Mouse (Mus musculus): ENCODE measurements at regions not wholly inside any gene's neighbourhood (a gene's known extent, or its start where the extent isn't known, plus 50 kb on each side); places are given as distances from the start of the nearest gene placed in this dataset.

- 73% methylated on average over 2 of the region's 2 CpGs for WGBS
- ATAC-seq (ENCODE audit: insufficient number of reproducible peaks, insufficient read depth, low FRiP score, low read depth), result no peak
Observed at GRCm38 (mm10) chr15:51285334-51285733, 2599.4 kb upstream of the Gm7489 start.

GRCm38 (mm10) chr15:51286352-51286751, 2598.4 kb upstream of the Gm7489 start:
- no peaks in the 10 kb centered on the region for H3K9me3 ChIP-seq (ENCODE audit: control insufficient read depth, low read depth, low read length)
- no peaks in the 10 kb centered on the region for H3K4me1 ChIP-seq (ENCODE audit: control insufficient read depth, insufficient read depth, low read length)
- 66% methylated on average over 3 of the region's 3 CpGs for WGBS
- H3K36me3 ChIP-seq (ENCODE audit: control insufficient read depth, insufficient read depth, low read length), result no peaks in the 10 kb centered on the region
- ATAC-seq (ENCODE audit: insufficient number of reproducible peaks, insufficient read depth, low FRiP score, low read depth), result no peak
- no peak overlapping the region for H3K4me3 ChIP-seq (ENCODE audit: low read depth, low read length)
- H3K4me2 ChIP-seq (replicated peaks; ENCODE audit: low read depth, low read length), result no peak overlapping the region
- no peak overlapping the region for H3K9ac ChIP-seq (replicated peaks; ENCODE audit: low read depth, low read length)
- no peaks in the 10 kb centered on the region for H3K27me3 ChIP-seq (ENCODE audit: control insufficient read depth, insufficient read depth, low read length)
- H3K27ac ChIP-seq (ENCODE audit: low read length), result no peak overlapping the region

More at GRCm38 (mm10) chr15:51285334-51285733, 2599.4 kb upstream of the Gm7489 start:
- H3K9ac ChIP-seq (replicated peaks; ENCODE audit: low read depth, low read length), result no peak overlapping the region
- H3K4me3 ChIP-seq (ENCODE audit: low read depth, low read length), result no peak overlapping the region
- no peaks in the 10 kb centered on the region for H3K27me3 ChIP-seq (ENCODE audit: control insufficient read depth, insufficient read depth, low read length)
- no peaks in the 10 kb centered on the region for H3K36me3 ChIP-seq (ENCODE audit: control insufficient read depth, insufficient read depth, low read length)
- no peaks in the 10 kb centered on the region for H3K4me1 ChIP-seq (ENCODE audit: control insufficient read depth, insufficient read depth, low read length)
- no peak overlapping the region for H3K4me2 ChIP-seq (replicated peaks; ENCODE audit: low read depth, low read length)
- no peak overlapping the region for H3K27ac ChIP-seq (ENCODE audit: low read length)
- no peaks in the 10 kb centered on the region for H3K9me3 ChIP-seq (ENCODE audit: control insufficient read depth, low read depth, low read length)

- Histone ChIP-seq H3K4me3 (ENCODE audit: low read depth, low read length) (no peak overlapping the region), H3K4me2 (replicated peaks; ENCODE audit: low read depth, low read length) (no peak overlapping the region), H3K4me1 (ENCODE audit: control insufficient read depth, insufficient read depth, low read length) (no peaks in the 10 kb centered on the region), H3K9ac (replicated peaks; ENCODE audit: low read depth, low read length) (no peak overlapping the region), H3K36me3 (ENCODE audit: control insufficient read depth, insufficient read depth, low read length) (no peaks in the 10 kb centered on the region), H3K9me3 (ENCODE audit: control insufficient read depth, low read depth, low read length) (no peaks in the 10 kb centered on the region), H3K27ac (ENCODE audit: low read length) (no peak overlapping the region), H3K27me3 (ENCODE audit: control insufficient read depth, insufficient read depth, low read length) (no peaks in the 10 kb centered on the region)
- 69% methylated on average over 9 of the region's 9 CpGs for WGBS
- ATAC-seq (ENCODE audit: insufficient number of reproducible peaks, insufficient read depth, low FRiP score, low read depth), result no peak
Observed at GRCm38 (mm10) chr15:51288911-51289432, 2595.7 kb upstream of the Gm7489 start.

DNA sequence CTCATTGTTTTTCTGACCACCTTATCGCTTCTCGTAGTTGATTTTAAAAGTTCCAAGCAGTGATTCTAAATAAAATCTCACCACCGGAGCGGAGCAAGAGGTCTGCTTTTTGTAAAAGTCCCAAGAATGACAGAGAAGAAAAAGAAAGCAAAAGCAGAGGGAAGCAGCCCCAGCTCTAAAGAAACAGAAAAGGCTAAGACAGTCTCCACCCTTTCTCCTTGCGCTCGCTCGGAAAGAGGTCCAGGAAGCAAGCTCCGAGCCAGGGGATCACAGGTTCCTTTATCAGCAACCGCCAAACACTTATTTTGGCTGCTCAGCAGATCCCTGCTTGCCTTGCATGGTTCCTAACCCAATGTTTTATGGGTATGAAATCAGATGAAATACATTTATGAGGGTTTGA, 2594.8 kb upstream of the Gm7489 start:
- H3K36me3 ChIP-seq (ENCODE audit: control insufficient read depth, insufficient read depth, low read length), result no peaks in the 10 kb centered on the region
- 53% methylated on average over 9 of the region's 9 CpGs for WGBS
- no peaks in the 10 kb centered on the region for H3K4me1 ChIP-seq (ENCODE audit: control insufficient read depth, insufficient read depth, low read length)
- no peak overlapping the region for H3K4me2 ChIP-seq (replicated peaks; ENCODE audit: low read depth, low read length)
- H3K9me3 ChIP-seq (ENCODE audit: control insufficient read depth, low read depth, low read length), result no peaks in the 10 kb centered on the region
- H3K27me3 ChIP-seq (ENCODE audit: control insufficient read depth, insufficient read depth, low read length), result no peaks in the 10 kb centered on the region
- no peak for ATAC-seq (ENCODE audit: insufficient number of reproducible peaks, insufficient read depth, low FRiP score, low read depth)
- H3K27ac ChIP-seq (ENCODE audit: low read length), result no peak overlapping the region
- H3K9ac ChIP-seq (replicated peaks; ENCODE audit: low read depth, low read length), result no peak overlapping the region
- no peak overlapping the region for H3K4me3 ChIP-seq (ENCODE audit: low read depth, low read length)

- Histone ChIP-seq H3K4me1 (ENCODE audit: control insufficient read depth, insufficient read depth, low read length) (no peaks in the 10 kb centered on the region), H3K36me3 (ENCODE audit: control insufficient read depth, insufficient read depth, low read length) (no peaks in the 10 kb centered on the region), H3K27ac (ENCODE audit: low read length) (no peak overlapping the region), H3K9me3 (ENCODE audit: control insufficient read depth, low read depth, low read length) (no peaks in the 10 kb centered on the region), H3K4me2 (replicated peaks; ENCODE audit: low read depth, low read length) (no peak overlapping the region), H3K4me3 (ENCODE audit: low read depth, low read length) (no peak overlapping the region), H3K27me3 (ENCODE audit: control insufficient read depth, insufficient read depth, low read length) (no peaks in the 10 kb centered on the region), H3K9ac (replicated peaks; ENCODE audit: low read depth, low read length) (no peak overlapping the region)
- no peak for ATAC-seq (ENCODE audit: insufficient number of reproducible peaks, insufficient read depth, low FRiP score, low read depth)
- WGBS, result 93% methylated on average over 6 of the region's 6 CpGs
Observed at GRCm38 (mm10) chr15:51291183-51291582, 2593.5 kb upstream of the Gm7489 start.

DNA sequence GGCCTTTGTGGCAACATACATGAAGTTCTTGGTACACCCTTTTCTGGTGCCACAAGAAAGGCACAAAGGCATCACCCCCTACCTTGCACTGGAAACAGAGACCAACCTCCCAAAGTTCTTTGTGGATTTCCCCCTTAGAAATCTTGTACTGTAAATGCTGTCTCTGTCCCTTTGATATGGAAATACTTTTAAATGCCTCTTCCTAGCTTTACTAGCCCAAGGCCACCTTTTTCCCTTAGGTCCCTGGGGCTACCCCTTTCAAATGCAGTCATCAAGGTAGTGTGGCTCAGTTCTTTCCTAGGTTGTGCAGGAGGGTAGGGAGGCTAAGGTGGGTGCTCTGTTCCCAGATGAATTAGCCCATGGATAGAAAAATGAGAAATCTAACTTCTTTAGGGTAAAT, 2587.9 kb upstream of the Gm7489 start:
- Histone ChIP-seq H3K9me3 (ENCODE audit: control insufficient read depth, low read depth, low read length) (no peaks in the 10 kb centered on the region), H3K9ac (replicated peaks; ENCODE audit: low read depth, low read length) (no peak overlapping the region), H3K4me1 (ENCODE audit: control insufficient read depth, insufficient read depth, low read length) (no peaks in the 10 kb centered on the region), H3K36me3 (ENCODE audit: control insufficient read depth, insufficient read depth, low read length) (no peaks in the 10 kb centered on the region), H3K4me3 (ENCODE audit: low read depth, low read length) (no peak overlapping the region), H3K27ac (ENCODE audit: low read length) (no peak overlapping the region), H3K27me3 (ENCODE audit: control insufficient read depth, insufficient read depth, low read length) (no peaks in the 10 kb centered on the region), H3K4me2 (replicated peaks; ENCODE audit: low read depth, low read length) (no peak overlapping the region)
- ATAC-seq (ENCODE audit: insufficient number of reproducible peaks, insufficient read depth, low FRiP score, low read depth), result no peak

GRCm38 (mm10) chr15:51318072-51318471, 2566.6 kb upstream of the Gm7489 start:
- no peak overlapping the region for H3K4me2 ChIP-seq (replicated peaks; ENCODE audit: low read depth, low read length)
- no peak overlapping the region for H3K9ac ChIP-seq (replicated peaks; ENCODE audit: low read depth, low read length)
- WGBS, result 91% methylated on average over 1 of the region's 1 CpGs
- no peak for ATAC-seq (ENCODE audit: insufficient number of reproducible peaks, insufficient read depth, low FRiP score, low read depth)
- H3K27me3 ChIP-seq (ENCODE audit: control insufficient read depth, insufficient read depth, low read length), result no peaks in the 10 kb centered on the region
- H3K36me3 ChIP-seq (ENCODE audit: control insufficient read depth, insufficient read depth, low read length), result no peaks in the 10 kb centered on the region
- no peaks in the 10 kb centered on the region for H3K9me3 ChIP-seq (ENCODE audit: control insufficient read depth, low read depth, low read length)
- no peak overlapping the region for H3K27ac ChIP-seq (ENCODE audit: low read length)
- H3K4me1 ChIP-seq (ENCODE audit: control insufficient read depth, insufficient read depth, low read length), result no peaks in the 10 kb centered on the region
- H3K4me3 ChIP-seq (ENCODE audit: low read depth, low read length), result no peak overlapping the region

GRCm38 (mm10) chr15:51318760-51319159, 2565.9 kb upstream of the Gm7489 start:
- ATAC-seq (ENCODE audit: insufficient number of reproducible peaks, insufficient read depth, low FRiP score, low read depth), result no peak
- H3K4me2 ChIP-seq (replicated peaks; ENCODE audit: low read depth, low read length), result no peak overlapping the region
- no peaks in the 10 kb centered on the region for H3K9me3 ChIP-seq (ENCODE audit: control insufficient read depth, low read depth, low read length)
- H3K27ac ChIP-seq (ENCODE audit: low read length), result no peak overlapping the region
- 88% methylated on average over 2 of the region's 2 CpGs for WGBS
- H3K9ac ChIP-seq (replicated peaks; ENCODE audit: low read depth, low read length), result no peak overlapping the region
- H3K4me1 ChIP-seq (ENCODE audit: control insufficient read depth, insufficient read depth, low read length), result no peaks in the 10 kb centered on the region
- H3K36me3 ChIP-seq (ENCODE audit: control insufficient read depth, insufficient read depth, low read length), result no peaks in the 10 kb centered on the region
- H3K4me3 ChIP-seq (ENCODE audit: low read depth, low read length), result no peak overlapping the region
- no peaks in the 10 kb centered on the region for H3K27me3 ChIP-seq (ENCODE audit: control insufficient read depth, insufficient read depth, low read length)

DNA sequence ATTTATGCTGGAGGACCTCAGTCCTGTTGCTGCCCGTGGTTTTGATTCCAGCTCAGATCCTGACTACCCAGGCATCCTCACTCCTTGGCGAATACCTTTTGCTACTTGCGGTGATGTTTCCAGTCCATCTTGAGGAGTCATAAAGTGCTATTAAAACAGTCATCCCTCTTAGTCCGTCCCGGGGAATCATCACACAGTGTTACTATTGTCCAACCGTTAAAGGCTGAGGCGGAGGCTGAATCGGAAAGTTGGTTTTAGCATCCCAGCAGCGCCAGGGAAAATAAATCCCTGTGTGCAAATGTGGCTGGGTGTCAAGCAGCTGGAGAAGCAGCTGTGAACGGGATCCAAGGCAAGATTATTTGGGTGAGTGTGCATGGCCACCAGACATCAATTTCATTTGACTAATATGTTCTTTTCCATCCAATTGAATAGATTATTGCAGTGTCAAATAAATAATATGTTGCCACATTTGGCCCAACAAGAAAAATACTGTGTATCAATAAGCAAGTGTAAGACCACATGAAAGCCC, 2564.3 kb upstream of the Gm7489 start:
- Histone ChIP-seq H3K27me3 (ENCODE audit: control insufficient read depth, insufficient read depth, low read length) (no peaks in the 10 kb centered on the region), H3K9ac (replicated peaks; ENCODE audit: low read depth, low read length) (no peak overlapping the region), H3K4me2 (replicated peaks; ENCODE audit: low read depth, low read length) (no peak overlapping the region), H3K36me3 (ENCODE audit: control insufficient read depth, insufficient read depth, low read length) (no peaks in the 10 kb centered on the region), H3K4me3 (ENCODE audit: low read depth, low read length) (no peak overlapping the region), H3K9me3 (ENCODE audit: control insufficient read depth, low read depth, low read length) (no peaks in the 10 kb centered on the region), H3K27ac (ENCODE audit: low read length) (no peak overlapping the region), H3K4me1 (ENCODE audit: control insufficient read depth, insufficient read depth, low read length) (no peaks in the 10 kb centered on the region)
- no peak for ATAC-seq (ENCODE audit: insufficient number of reproducible peaks, insufficient read depth, low FRiP score, low read depth)
- 68% methylated on average over 10 of the region's 10 CpGs for WGBS

Measured in stomach, embryonic 14.5 days (tissue).